Mouse (Mus musculus): ENCODE data around the gene Cryzl1.
A peak's percentile ranks its signal among the peaks of the same experiment; 100 is the strongest.

Gene Cryzl1

GRCm38 (mm10) chr16:91728123-91729065 lies at the start of gene Cryzl1:
TSS of gene Cryzl1 (minus strand) at chr16:91728975.
- DNase-seq = peak; percentile 96

- no peak for DNase-seq
These were observed 43.8 kb upstream of the Cryzl1 start for GRCm38 (mm10) chr16:91772586-91772985.

GRCm38 (mm10) chr16:91771334-91771733 lies 42.6 kb upstream of the Cryzl1 start:
- no peak for DNase-seq

- no peak for DNase-seq
These were observed 41.9 kb upstream of the Cryzl1 start for GRCm38 (mm10) chr16:91770662-91771061.

GRCm38 (mm10) chr16:91769911-91770310 lies 41.1 kb upstream of the Cryzl1 start:
- DNase-seq = no peak

GRCm38 (mm10) chr16:91768586-91768985 lies 39.8 kb upstream of the Cryzl1 start:
- DNase-seq = no peak

- DNase-seq = no peak
These were observed 38.5 kb upstream of the Cryzl1 start for GRCm38 (mm10) chr16:91767165-91767701.

GRCm38 (mm10) chr16:91765816-91766210 lies 37.0 kb upstream of the Cryzl1 start:
- no peak for DNase-seq

GRCm38 (mm10) chr16:91765121-91765815 lies 36.5 kb upstream of the Cryzl1 start:
- DNase-seq = no peak

GRCm38 (mm10) chr16:91764414-91764813 lies 35.6 kb upstream of the Cryzl1 start:
- DNase-seq = no peak

- DNase-seq = no peak
These were observed 35.2 kb upstream of the Cryzl1 start for GRCm38 (mm10) chr16:91763975-91764374.

- DNase-seq = no peak
These were observed 33.7 kb upstream of the Cryzl1 start for GRCm38 (mm10) chr16:91762476-91762875.

- no peak for DNase-seq
These were observed 33.0 kb upstream of the Cryzl1 start for GRCm38 (mm10) chr16:91761761-91762160.

- no peak for DNase-seq
These were observed 32.4 kb upstream of the Cryzl1 start for GRCm38 (mm10) chr16:91761202-91761601.

GRCm38 (mm10) chr16:91754957-91755356 lies 26.2 kb upstream of the Cryzl1 start:
- DNase-seq = no peak

- DNase-seq = no peak
These were observed 24.8 kb upstream of the Cryzl1 start for GRCm38 (mm10) chr16:91753611-91754010.

- DNase-seq = no peak
These were observed 23.0 kb upstream of the Cryzl1 start for GRCm38 (mm10) chr16:91751644-91752385.

GRCm38 (mm10) chr16:91747567-91747966 lies 18.8 kb upstream of the Cryzl1 start:
- no peak for DNase-seq

GRCm38 (mm10) chr16:91746101-91746950 lies 17.6 kb upstream of the Cryzl1 start:
- peak; percentile 51 for DNase-seq

GRCm38 (mm10) chr16:91743055-91743454 lies 14.3 kb upstream of the Cryzl1 start:
- no peak for DNase-seq

GRCm38 (mm10) chr16:91740918-91741255 lies 12.1 kb upstream of the Cryzl1 start:
- DNase-seq = no peak
